Mouse (Mus musculus): ENCODE data around the gene Nos2.
"Not testable (repeated sequence)": the region's sequence is repeated elsewhere in the genome, so short reads cannot be mapped to it uniquely, and the experiment has no call there.

Nos2 gene

DNA sequence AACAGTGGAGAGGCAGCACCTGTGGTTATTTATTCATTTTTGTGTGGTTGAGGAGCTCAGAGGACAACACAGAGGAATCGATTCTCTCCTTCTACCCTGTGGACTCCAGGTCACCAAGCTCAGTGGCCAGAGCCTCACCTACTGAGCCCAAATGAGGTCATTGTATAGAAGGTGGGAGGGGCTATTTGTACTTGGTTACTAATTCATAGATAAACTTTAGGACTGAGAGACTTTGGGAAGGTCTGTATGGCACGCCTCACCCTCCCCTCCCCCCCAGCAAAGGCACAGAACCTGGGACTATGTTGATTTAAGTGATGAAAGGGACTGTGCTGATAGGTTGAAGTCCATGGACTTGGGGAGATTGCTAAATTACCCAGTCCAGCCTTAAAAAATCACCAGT is 61.5 kb downstream of the Nos2 start:
- in situ Hi-C loops (cut with MboI; ENCODE audit: low pct_unique_long_range_greater_than_20kb in 1 of 2, low sequenced_read_pairs in 2 of 2, unreplicated experiment in 1 of 2) = no loop called here

DNA sequence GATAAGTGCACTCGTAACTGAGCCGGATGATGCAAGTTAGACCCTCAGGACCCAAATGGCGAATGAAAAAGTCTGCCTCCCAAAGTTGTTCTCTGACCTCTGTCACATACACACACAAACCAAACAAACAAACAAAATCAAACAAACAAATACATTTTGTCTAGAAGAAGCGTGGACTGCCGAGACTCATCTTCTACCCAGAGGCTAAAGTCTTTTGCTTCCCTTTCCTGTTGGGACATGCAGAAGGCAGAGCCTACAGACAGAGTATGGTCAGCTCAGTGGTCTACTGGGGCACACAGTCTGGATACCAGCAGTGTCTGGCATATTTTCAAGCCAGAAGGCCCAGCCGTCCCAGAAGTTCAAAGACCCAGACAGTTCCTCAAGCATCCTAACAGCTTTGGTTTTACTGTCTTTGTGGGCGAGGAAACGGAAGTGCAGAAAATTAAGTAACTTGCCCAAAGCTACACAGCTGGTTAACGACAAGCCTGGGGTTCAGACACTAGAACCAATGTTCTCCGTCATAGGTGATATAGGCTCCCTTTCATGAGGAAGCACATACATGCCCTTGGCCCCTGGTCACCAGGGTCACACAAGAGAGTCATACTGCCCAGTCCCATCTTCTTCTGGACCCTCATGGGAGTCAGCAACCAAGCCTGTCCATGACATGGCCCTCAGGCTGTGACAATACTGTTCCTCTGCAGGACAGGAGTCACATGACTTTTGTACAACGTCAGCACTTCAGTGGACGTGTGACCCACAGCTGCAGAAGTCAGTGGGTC is 62.1 kb downstream of the Nos2 start:
- in situ Hi-C loops (cut with MboI; ENCODE audit: low pct_unique_long_range_greater_than_20kb in 1 of 2, low sequenced_read_pairs in 2 of 2, unreplicated experiment in 1 of 2) = no loop called here

DNA sequence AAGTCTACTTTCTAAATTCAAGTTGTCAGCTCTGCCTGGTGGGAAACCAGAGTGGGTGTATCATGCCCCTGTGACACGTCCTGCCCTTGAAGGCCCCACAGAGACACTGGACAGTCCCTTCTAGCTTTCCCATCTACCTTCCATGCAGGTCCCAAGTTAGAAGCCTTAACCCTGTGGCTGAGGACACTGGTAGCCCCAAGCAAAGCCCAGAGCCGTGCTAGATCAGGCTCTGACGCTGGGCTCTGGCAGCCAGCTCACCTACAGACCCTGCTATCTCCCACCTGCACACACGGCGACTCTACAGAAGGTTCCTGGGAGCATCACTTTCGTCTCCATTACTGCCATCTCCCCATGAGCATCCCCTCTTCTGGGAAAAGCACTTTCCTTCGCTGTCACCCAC is 63.0 kb downstream of the Nos2 start:
- in situ Hi-C loops (cut with MboI; ENCODE audit: low pct_unique_long_range_greater_than_20kb in 1 of 2, low sequenced_read_pairs in 2 of 2, unreplicated experiment in 1 of 2) = no loop called here

DNA sequence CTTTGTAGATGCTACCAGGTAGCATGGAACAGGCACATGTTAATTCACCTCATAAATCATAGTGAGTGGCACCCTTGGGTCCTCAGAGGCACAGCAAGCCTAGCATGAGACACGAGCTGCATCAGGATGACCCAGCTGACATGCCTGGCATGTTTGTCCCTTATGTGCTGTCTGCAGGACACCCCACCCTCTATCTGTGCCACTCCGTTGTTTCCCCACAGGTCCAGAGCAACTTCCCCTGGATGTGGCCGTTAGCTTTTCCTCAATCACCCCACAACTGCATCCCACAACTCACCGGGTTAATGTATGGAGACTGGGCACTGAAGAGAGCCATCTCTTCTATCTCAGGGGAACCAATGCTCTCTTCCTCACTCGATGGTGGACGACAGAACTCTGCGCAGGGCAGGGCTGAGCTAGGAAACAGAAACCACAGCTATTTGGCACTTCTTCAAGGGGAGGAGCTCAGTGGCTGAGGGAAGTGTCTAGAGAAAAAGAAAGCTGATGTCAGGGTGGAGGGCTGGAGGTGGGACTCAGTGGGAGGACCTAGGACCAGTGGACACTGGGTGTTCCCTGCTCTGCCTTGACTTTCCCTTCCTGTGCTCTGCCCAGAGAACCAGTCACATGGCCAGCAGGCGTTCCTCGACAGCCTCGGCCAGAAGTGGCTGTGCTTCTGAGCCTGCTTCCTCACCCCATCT is 64.0 kb downstream of the Nos2 start, which contains the start of gene Lgals9:
Lgals9 (minus strand) TSS at position 464 of the 695 bp plus-strand sequence.
- in situ Hi-C loops (cut with MboI; ENCODE audit: low pct_unique_long_range_greater_than_20kb in 1 of 2, low sequenced_read_pairs in 2 of 2, unreplicated experiment in 1 of 2) = no loop called here

DNA sequence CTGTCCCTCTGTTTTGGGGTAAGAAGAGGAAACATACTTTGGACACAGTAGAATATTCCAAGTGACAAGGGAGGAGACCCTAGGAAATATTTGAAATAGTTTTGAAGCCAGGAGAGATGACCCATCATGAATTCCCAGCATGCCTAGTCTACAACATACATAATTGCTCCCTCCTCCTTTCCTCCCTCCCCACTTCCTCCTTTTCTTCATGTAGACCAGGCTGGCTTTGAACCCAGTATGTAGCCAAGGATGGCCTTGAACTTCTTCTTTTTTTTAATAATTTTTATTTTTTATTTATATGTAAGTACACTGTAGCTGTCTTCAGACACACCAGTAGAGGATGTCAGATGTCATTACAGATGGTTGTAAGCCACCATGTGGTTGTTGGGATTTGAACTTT is 64.9 kb downstream of the Nos2 start:
- in situ Hi-C loops (cut with MboI; ENCODE audit: low pct_unique_long_range_greater_than_20kb in 1 of 2, low sequenced_read_pairs in 2 of 2, unreplicated experiment in 1 of 2) = no loop called here

DNA sequence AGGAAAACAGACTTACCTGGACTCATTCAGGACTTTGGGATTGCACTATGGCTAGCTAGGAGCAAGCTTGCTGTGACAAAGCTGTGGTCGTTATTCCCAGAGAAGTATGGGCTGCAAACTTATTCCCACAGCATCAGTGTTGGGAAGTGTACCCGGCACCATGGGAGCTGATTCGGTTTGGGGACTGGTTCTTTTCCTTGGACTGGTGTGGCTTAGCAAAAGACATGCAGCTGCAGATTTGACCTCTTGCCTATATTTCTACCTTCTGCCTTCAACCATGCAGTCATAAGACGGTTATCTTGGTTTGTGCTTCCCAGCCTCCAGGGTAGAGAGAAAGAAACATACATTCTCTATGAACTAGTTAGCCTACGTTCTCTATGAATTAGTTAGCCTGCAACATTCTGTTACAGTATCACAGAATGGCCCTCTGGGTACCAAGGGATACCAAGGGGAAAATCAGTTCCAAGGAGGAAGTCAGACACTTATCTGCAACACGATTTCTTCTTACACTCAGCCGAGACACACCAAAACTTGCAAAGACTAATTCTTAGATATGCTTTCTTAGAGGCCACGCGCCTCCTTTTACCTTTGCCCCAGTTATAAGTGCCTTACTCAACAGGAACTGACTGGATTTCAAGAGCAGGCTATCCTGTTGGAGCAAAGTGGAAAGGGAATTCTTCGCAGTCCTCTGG is 65.9 kb downstream of the Nos2 start:
- in situ Hi-C loops (cut with MboI; ENCODE audit: low pct_unique_long_range_greater_than_20kb in 1 of 2, low sequenced_read_pairs in 2 of 2, unreplicated experiment in 1 of 2) = no loop called here

DNA sequence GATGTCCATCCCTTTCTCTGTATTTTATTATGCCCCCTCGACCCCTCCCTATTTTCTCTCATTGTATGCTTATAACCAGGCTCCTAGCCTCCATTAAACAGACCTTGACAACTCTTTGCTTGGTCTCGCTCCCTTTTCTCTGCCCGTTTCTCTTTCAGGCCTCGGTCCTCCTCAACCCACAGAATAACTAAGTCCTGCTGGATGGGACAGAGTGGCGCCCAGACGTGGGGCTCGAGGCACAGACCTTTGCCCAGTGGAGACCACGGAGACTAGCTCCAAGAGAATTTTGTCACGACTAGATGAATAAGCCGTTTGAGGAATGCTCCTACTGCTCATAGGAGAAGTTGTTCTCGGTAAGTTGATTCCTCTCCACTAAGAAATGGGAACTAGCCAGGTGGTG is 68.6 kb downstream of the Nos2 start:
- in situ Hi-C loops (cut with MboI; ENCODE audit: low pct_unique_long_range_greater_than_20kb in 1 of 2, low sequenced_read_pairs in 2 of 2, unreplicated experiment in 1 of 2) = not testable (repeated sequence)

DNA sequence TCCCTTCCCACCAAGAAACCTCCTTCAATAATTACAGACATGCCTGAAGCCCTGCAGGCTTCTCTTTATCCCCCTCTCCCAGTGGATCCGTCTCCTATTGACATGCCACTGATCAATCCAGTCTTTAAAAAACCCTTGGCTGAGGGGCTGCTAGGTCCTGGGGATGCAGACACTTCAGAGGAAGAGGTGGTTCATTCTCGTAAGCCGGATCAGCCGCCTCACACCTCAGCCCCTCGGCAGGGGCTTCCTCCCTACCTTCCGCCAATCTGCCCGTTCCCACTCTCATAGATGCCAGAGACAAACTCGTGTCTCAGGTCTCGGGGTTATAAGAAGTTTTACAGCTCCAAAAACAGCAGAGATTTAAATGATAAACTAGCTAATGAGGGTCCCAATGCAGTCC is 69.5 kb downstream of the Nos2 start:
- in situ Hi-C loops (cut with MboI; ENCODE audit: low pct_unique_long_range_greater_than_20kb in 1 of 2, low sequenced_read_pairs in 2 of 2, unreplicated experiment in 1 of 2) = no loop called here

DNA sequence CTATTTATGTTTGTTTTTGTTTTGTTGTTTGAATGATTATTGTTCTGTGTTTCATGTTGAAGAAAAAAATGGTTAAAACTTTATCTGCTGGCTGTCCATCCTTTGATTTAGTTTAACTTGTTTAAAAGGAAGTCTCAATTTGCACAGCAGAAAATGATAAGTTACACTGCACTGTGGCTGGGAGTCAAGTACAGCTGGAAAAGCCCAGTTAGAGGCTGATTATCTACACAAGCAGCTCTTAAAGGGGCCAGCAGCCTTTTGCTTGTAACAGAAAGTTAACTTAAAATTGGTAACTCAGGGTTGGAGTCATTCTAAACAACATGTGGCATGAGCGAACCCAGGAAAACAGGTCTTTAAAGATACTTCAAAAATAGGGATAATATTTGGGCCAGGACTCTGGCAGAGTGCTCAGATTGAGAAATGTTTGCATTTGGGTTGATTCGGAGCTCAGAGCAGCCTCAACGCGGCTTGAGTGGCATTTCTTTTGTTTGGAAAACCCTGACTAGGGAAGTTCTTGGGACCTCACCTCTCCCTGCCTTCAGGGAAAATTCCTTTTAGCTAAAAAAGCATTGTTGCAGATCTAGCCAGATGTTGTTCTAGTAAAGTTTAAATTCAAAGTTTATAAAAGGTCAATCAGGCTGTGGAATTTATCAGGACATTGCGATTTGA is 70.4 kb downstream of the Nos2 start:
- in situ Hi-C loops (cut with MboI; ENCODE audit: low pct_unique_long_range_greater_than_20kb in 1 of 2, low sequenced_read_pairs in 2 of 2, unreplicated experiment in 1 of 2) = not testable (repeated sequence)

DNA sequence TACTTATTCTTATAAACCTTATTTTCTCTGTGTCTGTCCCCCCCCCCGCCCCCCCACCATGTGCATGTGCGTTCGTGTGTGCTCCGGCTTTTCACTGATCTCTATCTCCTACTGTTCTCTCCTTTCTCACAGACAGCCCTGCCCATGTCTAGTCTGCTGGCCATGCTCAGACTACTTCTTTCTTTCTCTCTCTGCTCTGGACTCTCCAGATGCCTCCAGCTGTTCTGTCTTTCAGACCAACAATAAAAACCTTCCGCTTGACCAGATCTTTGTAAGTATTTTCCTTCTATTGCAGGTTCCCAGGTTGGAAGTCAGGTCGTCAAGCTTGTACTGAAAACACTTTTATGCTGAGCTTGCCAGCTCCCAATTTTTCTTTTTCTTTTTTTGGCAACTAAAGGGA is 78.5 kb downstream of the Nos2 start:
- in situ Hi-C loops (cut with MboI; ENCODE audit: low pct_unique_long_range_greater_than_20kb in 1 of 2, low sequenced_read_pairs in 2 of 2, unreplicated experiment in 1 of 2) = no loop called here

DNA sequence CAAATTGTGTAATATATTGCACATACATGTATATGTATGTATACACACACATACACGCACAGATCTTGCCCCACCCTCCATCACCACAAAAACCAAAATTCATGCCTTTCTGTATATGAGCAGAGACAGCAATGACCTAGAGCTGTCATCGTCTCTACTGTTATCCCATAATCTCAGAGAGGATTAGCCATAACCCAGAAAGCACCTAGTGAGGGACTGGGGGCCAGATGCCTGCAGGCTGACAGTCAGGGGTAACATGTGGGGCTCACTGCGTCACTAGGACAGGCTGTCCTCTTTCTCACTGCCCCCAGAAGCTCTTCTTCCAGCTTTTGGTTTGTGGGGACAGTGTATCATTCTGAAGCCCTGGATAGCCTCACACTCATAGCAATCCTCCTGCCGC is 81.3 kb downstream of the Nos2 start:
- in situ Hi-C loops (cut with MboI; ENCODE audit: low pct_unique_long_range_greater_than_20kb in 1 of 2, low sequenced_read_pairs in 2 of 2, unreplicated experiment in 1 of 2) = no loop called here

DNA sequence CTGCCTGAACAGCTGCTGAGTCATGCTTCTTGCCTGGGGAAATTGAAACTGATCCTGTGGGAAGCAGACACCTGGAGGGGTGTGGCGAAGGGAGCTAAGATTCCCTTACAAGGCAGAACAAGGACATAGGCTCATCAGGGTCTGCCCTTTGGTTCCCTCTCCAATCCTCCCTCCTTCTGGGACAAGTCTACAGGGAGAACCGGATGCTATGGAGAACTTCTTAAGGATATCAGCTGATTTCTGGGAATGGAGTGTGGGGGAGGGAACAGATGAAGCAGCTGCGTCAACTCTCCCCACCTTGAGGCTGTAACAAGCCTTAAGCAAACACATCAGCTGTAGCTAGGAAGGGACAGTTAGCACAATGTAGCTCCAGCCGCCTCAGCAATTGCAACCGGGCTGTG is 82.0 kb downstream of the Nos2 start:
- in situ Hi-C loops (cut with MboI; ENCODE audit: low pct_unique_long_range_greater_than_20kb in 1 of 2, low sequenced_read_pairs in 2 of 2, unreplicated experiment in 1 of 2) = no loop called here

DNA sequence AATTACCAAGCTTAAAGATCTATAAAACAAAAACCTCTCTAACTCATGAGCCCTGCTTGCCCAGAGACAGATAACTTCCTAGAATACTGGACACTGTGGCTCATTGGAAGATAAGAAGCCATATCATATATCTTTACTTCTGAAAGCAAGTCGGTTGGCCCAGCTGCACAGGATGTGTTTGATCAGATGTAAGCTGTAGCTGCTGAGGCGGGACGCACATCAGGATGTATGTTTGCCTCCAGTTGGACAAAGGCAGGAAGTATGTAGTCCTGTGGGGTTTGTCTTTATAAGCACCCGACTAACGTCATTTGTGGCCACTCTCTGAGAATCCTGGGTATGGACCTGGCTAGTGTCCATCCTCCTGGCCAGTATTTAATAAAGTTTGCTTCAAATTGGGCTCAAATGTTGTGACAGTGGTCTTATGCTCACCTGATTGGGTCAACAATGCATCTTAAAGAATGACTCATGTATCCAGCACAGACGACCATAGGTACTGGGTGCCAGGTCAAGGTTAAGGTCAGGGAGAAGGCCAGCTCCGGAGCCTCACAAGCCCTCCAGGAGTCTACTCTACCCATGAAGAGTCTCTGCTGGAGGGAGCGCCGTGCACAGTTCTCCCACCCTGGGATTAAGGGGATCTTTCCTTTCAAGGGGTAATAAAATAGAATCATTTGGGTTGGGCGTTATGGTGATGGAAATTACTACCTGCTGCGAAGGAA is 82.6 kb downstream of the Nos2 start:
- in situ Hi-C loops (cut with MboI; ENCODE audit: low pct_unique_long_range_greater_than_20kb in 1 of 2, low sequenced_read_pairs in 2 of 2, unreplicated experiment in 1 of 2) = no loop called here

DNA sequence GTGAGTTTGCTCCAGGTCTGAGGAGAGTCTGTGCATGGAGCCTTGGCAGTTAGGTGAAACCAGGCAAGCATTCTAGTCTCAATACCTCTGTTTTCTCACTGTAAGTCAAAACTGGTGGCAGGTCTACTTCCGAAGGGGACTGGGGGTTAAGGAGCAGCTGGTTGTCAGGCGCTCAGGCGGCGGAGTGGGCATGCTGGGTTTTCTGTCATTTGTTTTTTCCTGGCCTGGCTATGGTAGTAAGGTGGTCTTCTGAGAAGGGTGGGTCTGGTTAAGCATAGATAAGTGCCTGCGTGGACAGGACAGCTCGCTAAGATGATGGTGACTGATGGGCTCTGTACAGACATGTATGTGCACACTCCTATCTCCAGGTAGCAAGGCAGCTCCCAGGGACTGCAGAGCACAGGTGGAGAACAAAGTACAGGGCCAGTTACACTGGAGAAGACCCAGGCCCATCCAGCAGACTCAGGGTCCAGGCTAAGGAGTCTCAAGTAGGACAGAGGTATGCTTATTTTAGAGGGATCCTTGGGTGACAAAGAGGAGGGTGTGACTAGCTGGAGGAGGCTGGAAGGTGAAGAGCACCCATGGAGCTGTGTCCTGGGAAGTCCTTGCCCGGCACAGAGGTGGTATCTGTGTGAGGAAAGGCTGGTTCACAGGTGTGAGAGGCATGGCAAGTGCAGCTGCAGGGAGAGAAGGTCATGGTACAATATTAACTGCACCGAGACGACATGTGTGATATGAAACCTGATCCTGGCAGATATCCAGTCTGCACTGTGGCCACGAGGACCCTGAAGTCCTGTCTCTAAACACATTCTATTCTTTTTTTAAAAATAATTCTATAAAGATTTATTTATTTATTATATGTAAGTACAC is 83.4 kb downstream of the Nos2 start:
- in situ Hi-C loops (cut with MboI; ENCODE audit: low pct_unique_long_range_greater_than_20kb in 1 of 2, low sequenced_read_pairs in 2 of 2, unreplicated experiment in 1 of 2) = no loop called here

DNA sequence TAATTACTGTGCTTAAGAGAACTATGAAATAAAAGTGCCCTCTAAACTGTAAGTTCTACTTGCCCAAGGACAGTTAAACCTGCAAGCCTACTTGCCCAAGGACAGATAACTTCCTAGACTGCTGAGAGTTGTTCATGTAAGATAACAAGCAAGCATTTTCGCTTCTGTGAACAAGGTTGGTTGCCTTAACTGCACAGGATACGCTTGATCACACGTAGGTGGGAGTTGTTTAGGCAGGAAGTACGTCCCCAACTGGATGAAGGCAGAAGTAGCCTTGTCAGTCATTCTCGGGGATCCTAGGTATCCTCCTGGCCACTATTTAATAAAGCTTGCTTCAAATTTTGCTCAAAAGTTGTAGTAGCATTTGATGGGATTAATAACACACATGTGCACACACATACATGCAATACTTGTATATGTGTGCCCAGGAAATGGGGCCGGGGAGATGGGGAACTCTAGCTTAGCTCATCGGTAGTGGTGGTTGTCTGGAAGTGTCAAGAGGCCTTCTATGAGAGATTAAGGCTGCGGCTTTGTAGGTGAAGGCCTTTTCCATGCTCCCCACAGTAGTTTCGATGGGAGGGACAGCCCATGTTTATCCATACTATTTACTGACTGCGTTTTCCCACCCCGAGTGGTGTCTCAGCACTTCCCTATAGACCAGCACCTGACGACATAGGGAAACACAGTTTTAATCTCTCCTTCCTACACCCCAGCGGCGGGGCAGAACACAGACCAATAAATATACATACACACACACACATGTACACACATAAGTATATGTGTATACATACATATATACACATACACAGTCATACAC is 85.2 kb downstream of the Nos2 start:
- in situ Hi-C loops (cut with MboI; ENCODE audit: low pct_unique_long_range_greater_than_20kb in 1 of 2, low sequenced_read_pairs in 2 of 2, unreplicated experiment in 1 of 2) = no loop called here

DNA sequence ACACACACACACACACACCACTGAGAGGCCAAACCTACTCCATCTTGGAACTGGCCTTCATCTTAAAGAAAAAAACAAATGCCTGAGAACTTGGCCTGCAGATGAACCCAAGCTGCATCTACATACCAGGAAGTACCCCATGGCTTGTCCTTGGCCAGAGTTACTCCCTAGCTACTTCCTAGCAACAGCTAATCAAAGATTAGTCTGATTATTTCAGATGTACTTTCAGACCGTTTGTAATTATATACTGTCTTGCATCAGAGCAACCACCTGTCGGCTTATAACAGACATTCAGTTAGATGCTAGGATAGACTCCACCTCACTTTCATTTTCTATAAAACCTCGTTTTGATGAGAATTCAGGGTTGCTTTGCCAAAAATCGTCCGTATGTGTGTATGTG is 85.8 kb downstream of the Nos2 start:
- in situ Hi-C loops (cut with MboI; ENCODE audit: low pct_unique_long_range_greater_than_20kb in 1 of 2, low sequenced_read_pairs in 2 of 2, unreplicated experiment in 1 of 2) = no loop called here

DNA sequence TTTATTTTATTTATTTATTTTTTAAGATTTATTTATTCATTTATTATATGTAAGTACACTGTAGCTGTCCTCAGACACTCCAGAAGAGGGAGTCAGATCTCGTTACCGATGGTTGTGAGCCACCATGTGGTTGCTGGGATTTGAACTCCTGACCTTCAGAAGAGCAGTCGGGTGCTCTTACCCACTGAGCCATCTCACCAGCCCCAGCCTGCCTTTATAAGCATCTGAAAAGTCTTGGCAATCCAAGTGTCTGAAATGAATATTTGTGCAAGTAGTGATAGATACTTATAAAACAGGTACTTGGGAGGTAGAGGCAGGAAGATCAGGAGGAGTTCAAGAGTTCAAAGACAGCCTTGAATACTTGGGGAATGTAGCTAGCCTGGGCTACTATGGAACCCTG is 86.8 kb downstream of the Nos2 start:
- in situ Hi-C loops (cut with MboI; ENCODE audit: low pct_unique_long_range_greater_than_20kb in 1 of 2, low sequenced_read_pairs in 2 of 2, unreplicated experiment in 1 of 2) = not testable (repeated sequence)

Measured in mouse embryonic stem cell (cell line).